Mouse (Mus musculus): Measurements from ENCODE around the gene Phf6.

Gene Phf6

GRCm38 (mm10) chrX:52911587-52912371, at the start of gene Phf6:
Phf6 (plus strand) TSS chrX:52912266.
- DNase-seq = peak; percentile 91

DNA sequence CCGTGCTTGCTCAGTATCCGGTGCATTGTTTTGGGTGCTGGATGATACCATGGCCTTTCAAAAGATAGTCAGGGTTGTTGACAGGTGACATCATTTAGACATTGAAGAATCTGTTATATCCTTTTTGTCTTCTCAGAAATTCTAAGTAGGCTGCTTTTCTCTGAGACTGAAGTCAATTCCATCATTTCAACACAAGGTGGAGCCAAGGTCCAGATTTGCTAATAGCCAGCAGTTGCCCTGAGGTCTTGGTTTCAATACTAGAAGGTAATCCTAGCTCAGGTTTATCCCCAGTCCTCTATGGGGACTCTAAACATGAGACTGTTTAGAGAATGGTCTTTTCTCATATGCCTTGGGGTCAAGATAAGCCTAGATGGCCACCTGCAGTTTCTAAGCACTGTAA, 47.9 kb upstream of the Phf6 start:
- DNase-seq = no peak

DNA sequence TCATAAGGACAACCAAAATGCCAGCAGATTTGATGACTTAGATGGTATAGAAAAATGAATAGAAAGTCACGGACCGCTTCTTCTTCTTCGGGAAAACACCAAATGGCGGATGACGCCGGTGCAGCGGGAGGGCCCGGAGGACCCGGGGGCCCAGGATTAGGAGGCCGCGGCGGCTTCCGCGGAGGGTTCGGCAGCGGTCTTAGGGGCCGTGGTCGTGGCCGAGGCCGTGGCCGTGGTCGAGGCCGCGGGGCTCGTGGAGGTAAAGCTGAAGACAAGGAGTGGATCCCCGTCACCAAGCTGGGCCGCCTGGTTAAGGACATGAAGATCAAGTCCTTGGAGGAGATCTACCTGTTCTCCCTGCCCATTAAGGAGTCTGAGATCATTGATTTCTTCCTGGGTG, 13.6 kb upstream of the Phf6 start:
- DNase-seq = peak; percentile 25

- DNase-seq = no peak
Observed at GRCm38 (mm10) chrX:52912372-52912728, 284 bp downstream of the Phf6 start.

GRCm38 (mm10) chrX:52912826-52913701, 998 bp downstream of the Phf6 start:
- peak; percentile 12 for DNase-seq

DNA sequence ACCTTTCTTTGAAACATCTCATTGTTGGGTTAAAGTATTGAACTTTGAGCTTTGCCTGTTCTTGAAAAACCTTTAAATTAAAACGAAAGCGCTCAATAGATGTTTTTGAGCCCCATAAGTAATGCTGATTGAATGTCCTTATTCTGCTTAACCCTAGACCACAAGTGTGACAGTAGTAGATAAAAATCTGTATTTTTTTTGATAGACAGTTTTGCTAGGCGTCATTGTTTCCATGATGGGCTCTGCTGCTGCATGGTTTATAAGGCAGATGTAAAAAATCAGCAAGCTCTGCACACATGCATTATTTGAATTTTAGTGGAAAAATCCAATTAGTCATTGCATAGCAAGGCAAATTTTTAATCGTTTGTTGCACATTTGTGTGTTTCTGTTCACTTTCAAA, 1.8 kb downstream of the Phf6 start:
- DNase-seq = no peak

DNA sequence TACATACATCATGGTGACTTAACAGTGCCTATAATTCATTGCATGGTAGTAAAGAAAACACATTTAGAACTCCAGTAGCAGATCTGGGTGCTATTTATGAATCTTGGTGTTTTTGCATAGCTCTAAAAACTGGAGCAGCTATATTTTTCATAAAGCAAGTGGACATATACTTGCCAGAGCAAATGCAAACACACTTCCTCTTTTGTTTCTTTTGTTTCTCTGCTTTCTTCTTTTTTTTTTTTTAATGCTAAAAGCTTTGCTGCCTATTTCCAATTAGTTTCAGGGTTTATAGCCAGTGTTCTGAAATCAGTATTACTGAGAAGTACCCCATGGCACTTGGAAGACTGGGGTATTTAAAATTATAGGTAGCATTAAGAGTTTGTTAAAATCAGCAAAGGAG, 2.6 kb downstream of the Phf6 start:
- DNase-seq = no peak

DNA sequence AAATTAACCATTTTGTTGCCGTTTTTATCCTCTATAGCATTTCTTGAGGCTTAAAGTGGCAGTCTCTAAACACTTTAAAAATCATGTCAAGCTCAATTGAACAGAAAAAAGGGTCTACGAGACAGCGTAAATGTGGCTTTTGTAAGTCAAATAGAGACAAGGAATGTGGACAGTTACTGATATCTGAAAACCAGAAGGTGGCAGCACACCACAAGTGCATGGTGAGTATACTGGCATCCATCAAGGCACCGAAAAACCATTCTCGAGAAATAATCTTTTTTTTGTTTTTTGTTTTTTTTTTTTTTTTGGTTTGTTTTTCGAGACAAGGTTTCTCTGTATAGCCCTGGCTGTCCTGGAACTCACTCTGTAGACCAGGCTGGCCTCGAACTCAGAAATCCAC, 4.5 kb downstream of the Phf6 start:
- peak; percentile 9 for DNase-seq

DNA sequence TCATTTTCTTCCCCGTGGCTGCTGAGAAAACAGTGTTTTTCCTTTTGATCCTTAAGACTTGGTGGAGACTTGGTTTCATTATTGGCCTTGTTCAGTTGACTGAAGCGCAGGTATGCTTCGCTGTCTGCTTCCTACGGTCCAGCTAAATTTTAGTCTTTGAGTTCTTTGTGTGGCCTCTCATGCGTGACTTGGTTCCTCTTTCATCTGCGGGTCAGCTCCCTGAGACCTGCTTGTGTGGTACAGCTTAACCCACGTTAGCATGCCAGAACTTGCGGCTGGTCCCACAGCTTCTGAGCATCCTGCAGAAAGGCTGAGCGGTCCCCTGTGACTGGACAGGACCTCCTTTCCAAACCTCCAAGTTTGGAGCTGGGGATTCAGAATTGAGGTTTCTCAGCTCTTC, 14.7 kb downstream of the Phf6 start:
- no peak for DNase-seq

GRCm38 (mm10) chrX:52928883-52929282, 16.8 kb downstream of the Phf6 start:
- peak; percentile 59 for DNase-seq

- no peak for DNase-seq
Observed at GRCm38 (mm10) chrX:52929779-52930178, 17.7 kb downstream of the Phf6 start.

DNA sequence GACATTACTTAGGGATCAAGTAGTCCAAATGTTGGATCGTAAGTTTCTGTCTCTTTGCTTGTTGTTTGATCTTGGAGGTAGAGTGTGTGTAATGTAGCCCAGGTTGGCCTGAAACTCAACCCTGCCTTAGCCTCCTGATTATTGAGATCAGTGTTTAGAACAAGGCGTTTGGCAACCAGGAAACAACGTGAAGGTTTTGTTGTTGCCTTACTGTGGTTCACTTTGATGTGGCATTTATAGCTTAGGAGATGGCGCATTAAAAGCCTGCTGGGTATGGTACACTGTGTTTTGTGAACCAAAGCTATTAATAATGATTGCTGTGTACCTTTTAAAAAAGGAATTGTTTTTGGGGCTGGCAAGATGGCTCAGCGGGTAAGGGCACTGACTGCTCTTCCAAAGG, 18.1 kb downstream of the Phf6 start:
- no peak for DNase-seq

DNA sequence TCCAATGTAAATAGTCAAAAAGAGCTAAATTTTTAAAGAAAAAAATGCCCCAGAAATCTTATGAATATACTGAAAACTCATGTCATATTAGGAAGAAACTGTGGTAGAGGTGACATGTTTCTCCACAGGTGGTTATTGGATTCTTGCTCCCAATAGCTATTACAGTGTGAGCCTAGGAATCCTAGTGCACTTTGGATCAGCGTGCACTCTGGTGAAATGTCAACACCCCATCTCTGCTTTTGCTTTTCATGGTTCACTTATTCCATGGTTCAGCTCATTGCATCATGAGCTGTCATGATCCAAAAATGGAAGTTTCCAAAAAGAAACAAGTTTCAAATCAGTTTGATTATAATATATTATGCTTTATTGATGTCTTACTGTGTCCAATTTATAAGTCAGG, 20.1 kb downstream of the Phf6 start:
- no peak for DNase-seq

GRCm38 (mm10) chrX:52934496-52934895, 22.4 kb downstream of the Phf6 start:
- DNase-seq = no peak

DNA sequence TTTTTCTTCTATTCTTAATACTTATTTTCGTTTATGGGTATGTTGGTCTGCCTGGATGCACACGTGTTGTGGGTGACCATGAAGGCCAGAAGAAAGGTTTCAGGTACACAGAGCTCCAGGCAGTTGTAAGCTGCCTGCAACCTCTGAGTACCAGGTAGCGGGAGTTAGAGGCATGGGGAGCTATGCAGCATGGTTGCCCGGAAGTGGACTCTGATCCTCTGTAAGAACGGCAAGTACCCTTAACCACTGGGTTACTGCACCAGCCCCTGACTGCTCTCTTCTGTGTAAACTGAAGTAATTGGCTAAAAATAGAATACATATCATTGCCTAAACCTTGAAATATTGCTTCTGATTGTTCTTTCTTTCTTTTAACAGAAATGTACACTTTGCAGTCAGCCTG, 33.4 kb downstream of the Phf6 start:
- no peak for DNase-seq

DNA sequence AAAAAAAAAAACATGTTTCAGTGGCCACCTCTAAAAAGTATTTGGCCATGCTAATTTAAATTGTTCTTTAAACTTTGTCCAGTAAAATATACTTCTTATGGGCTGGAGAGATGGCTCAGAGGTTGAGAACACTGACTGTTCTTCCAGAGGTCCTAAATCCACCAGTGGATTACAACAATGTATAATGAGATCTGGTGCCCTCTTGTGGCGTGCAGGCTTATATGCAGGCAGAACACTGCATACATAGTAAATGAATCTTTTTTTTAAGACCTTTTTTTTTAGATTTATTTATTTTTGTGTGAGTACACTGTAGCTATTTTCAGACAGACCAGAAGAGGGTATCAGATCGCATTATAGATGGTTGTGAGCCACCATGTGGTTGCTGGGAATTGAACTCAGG, 37.6 kb downstream of the Phf6 start:
- DNase-seq = peak; percentile 57

DNA sequence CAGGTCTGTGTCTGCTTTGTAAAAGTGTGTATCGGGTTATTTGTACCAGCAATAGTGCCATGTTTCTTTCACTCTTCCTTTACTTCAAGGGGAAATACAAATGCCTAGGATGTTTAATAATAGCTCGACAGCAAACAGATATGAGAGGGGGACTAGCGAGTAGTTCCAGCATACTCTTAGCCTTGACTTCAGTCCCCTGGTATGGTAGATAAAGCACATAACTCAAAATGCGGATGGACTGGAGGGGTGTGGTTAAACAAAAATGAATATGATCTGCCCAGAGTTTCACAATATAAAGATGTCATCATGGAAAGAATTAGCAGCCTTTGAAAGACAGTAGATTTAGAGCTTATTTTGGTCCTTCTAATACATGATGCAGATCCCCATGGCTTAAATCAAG, 44.9 kb downstream of the Phf6 start:
- DNase-seq = no peak

DNA sequence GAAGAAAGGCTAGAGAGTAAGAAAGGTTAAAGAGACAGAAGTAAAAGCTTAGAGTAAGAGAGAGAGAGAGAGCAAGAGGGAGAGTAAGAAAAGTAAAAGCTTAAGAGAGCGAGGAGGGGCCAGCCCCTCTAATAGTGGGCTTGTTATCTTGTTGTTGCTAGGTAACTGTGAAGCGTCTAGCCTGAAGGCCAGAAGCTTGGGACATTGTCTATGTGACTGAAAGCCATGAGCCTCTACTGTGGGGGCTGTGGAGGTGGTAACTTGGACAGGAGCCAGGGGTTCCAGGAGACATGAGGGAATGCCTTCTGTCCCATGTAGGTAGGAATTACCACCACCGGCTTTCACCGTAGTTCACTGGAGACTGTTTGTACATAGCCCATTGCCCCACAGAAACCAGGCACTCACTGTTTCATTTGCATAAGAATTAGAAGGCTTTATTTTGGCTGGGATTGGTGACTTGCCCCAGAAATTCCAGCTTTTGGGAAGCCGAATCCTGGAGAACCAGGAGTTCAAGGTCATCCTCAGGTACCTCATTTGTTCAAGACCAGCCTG, 49.6 kb downstream of the Phf6 start:
- no peak for DNase-seq

GRCm38 (mm10) chrX:52965149-52965548, 53.1 kb downstream of the Phf6 start:
- no peak for DNase-seq

GRCm38 (mm10) chrX:52971211-52972006, 59.3 kb downstream of the Phf6 start:
- DNase-seq = no peak

- no peak for DNase-seq
Observed at GRCm38 (mm10) chrX:52972129-52972528, 60.1 kb downstream of the Phf6 start.

- DNase-seq = no peak
Observed at GRCm38 (mm10) chrX:52972680-52973079, 60.6 kb downstream of the Phf6 start.

DNA sequence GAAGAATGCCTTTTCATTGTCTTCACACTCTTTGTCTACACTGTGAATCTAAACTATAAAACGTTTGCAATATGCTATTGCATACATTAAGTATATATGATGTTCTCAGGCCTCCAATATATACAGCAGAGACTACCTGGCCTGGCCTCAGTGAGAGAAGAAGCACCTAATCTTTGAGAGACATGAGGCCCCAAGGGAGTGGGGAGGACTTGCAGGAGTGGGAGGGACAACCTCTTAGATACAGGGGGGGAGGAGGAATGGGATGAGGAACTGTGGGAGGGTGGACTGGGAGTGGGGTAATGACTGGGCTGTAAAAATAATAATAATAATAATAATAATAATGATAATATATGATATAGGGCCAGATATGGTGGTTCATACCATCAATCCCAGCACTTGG, 66.5 kb downstream of the Phf6 start:
- no peak for DNase-seq
